Mouse (Mus musculus): ENCODE results near the gene Snrpa.
A peak's percentile ranks its signal among the peaks of the same experiment; 100 is the strongest.

The Snrpa gene

GRCm38 (mm10) chr7:27198779-27199178 is 2.7 kb upstream of the Snrpa start:
- no peak for DNase-seq (ENCODE audit: low spot score in 2 of 2)

- no peak for DNase-seq (ENCODE audit: low spot score in 2 of 2)
Measured at GRCm38 (mm10) chr7:27198355-27198754, 2.3 kb upstream of the Snrpa start.

GRCm38 (mm10) chr7:27197634-27198033 is 1.6 kb upstream of the Snrpa start:
- DNase-seq (ENCODE audit: low spot score in 2 of 2) = no peak

- DNase-seq (ENCODE audit: low spot score in 2 of 2) = no peak
Measured at GRCm38 (mm10) chr7:27197136-27197535, 1.1 kb upstream of the Snrpa start.

GRCm38 (mm10) chr7:27193731-27194130 is 2.3 kb downstream of the Snrpa start:
- no peak for DNase-seq (ENCODE audit: low spot score in 2 of 2)

GRCm38 (mm10) chr7:27192434-27192833 is 3.6 kb downstream of the Snrpa start:
- no peak for DNase-seq (ENCODE audit: low spot score in 2 of 2)

GRCm38 (mm10) chr7:27189271-27189931 is 6.7 kb downstream of the Snrpa start:
- DNase-seq (ENCODE audit: low spot score in 2 of 2) = peak in 1 of 2 experiments; percentile 13

- DNase-seq (ENCODE audit: low spot score in 2 of 2) = no peak
Measured at GRCm38 (mm10) chr7:27185986-27186385, 10.1 kb downstream of the Snrpa start.

- DNase-seq (ENCODE audit: low spot score in 2 of 2) = peak in 1 of 2 experiments; percentile 33
Measured at GRCm38 (mm10) chr7:27184964-27185363, 11.1 kb downstream of the Snrpa start.

GRCm38 (mm10) chr7:27182498-27182897 is 13.6 kb downstream of the Snrpa start:
- no peak for DNase-seq (ENCODE audit: low spot score in 2 of 2)

GRCm38 (mm10) chr7:27180837-27181695 is 15.0 kb downstream of the Snrpa start, which contains the start of the genes Gm21983 and Mia:
TSS of gene Gm21983 (minus strand) at chr7:27181086.
TSS of gene Mia (minus strand) at chr7:27181157.
- DNase-seq (ENCODE audit: low spot score in 2 of 2) = peak in 1 of 2 experiments; percentile 47

- DNase-seq (ENCODE audit: low spot score in 2 of 2) = peak in 1 of 2 experiments; percentile 51
Measured at GRCm38 (mm10) chr7:27180036-27180435, 16.0 kb downstream of the Snrpa start.

- DNase-seq (ENCODE audit: low spot score in 2 of 2) = no peak
Measured at GRCm38 (mm10) chr7:27179217-27179918, 16.7 kb downstream of the Snrpa start.

- DNase-seq (ENCODE audit: low spot score in 2 of 2) = peak; percentile 99
Measured at GRCm38 (mm10) chr7:27178324-27179216, 17.5 kb downstream of the Snrpa start, which contains the start of gene Rab4b. TSS of gene Rab4b (minus strand) at chr7:27178896.

GRCm38 (mm10) chr7:27177942-27178323 is 18.1 kb downstream of the Snrpa start:
- DNase-seq (ENCODE audit: low spot score in 2 of 2) = no peak

- DNase-seq (ENCODE audit: low spot score in 2 of 2) = no peak
Measured at GRCm38 (mm10) chr7:27174896-27175295, 21.2 kb downstream of the Snrpa start.

- no peak for DNase-seq (ENCODE audit: low spot score in 2 of 2)
Measured at GRCm38 (mm10) chr7:27174496-27174895, 21.6 kb downstream of the Snrpa start.

- DNase-seq (ENCODE audit: low spot score in 2 of 2) = no peak
Measured at GRCm38 (mm10) chr7:27170981-27171380, 25.1 kb downstream of the Snrpa start.

GRCm38 (mm10) chr7:27168371-27168770 is 27.7 kb downstream of the Snrpa start:
- DNase-seq (ENCODE audit: low spot score in 2 of 2) = no peak

- DNase-seq (ENCODE audit: low spot score in 2 of 2) = no peak
Measured at GRCm38 (mm10) chr7:27167475-27168094, 28.5 kb downstream of the Snrpa start.
